Mouse (Mus musculus) CH12.LX (cell line): ENCODE measurements at regions not wholly inside any gene's neighbourhood (a gene's known extent, or its start where the extent isn't known, plus 50 kb on each side); places are given as distances from the start of the nearest gene placed in this dataset.

Source experiments
- CTCF ChIP-seq, 2 experiments: IDR thresholded peaks in 1 of 2; conservative IDR thresholded peaks in 1 of 2; 2 replicates each; pipeline ENCODE4 v1.5.1; 2011 to 2012; ENCODE audit warnings: low read depth in 2 of 2, low read length in 2 of 2, improper control_type of control experiment in 1 of 2, inconsistent platforms in 1 of 2, mild to moderate bottlenecking in 1 of 2, moderate library complexity in 1 of 2
- JUND ChIP-seq: conservative IDR thresholded peaks from 2 replicates; pipeline ENCODE4 v1.6.1; 2011; ENCODE audit warnings: low read depth, low read length, improper control_type of control experiment
- MAZ ChIP-seq: IDR thresholded peaks from 2 replicates; pipeline ENCODE4 v1.6.1; 2012; ENCODE audit warnings: low read depth, mild to moderate bottlenecking, inconsistent platforms, low read length, improper control_type of control experiment, moderate library complexity
- USF1 ChIP-seq: IDR thresholded peaks from 2 replicates; pipeline ENCODE4 v1.6.1; 2014; ENCODE audit warnings: low read depth, mild to moderate bottlenecking, inconsistent platforms, low read length, improper control_type of control experiment

DNA sequence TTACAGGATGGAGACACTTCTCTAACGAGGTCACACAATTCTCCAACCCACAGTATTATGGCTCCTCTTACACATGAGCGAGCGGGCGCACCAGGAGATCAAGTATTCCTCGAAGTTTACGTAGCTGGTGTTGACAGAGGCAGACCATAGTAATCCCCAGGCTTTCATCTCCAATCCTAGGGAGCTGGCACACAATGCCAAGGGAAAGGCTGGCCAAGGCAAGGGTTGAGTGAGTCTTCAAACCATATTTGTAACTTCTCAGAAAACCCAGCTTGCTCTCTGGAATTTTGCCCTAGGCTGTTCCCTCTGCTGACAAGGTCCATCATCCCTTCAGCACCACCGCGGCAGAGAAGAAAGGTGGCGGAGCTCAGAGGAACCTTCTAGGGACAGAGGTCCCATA is 94.0 kb downstream of the Hes1 start:
- TF ChIP-seq USF1 (no peak), MAZ (no peak), CTCF (conservative IDR thresholded peaks at IDR 0.05 in 1 of 2, IDR thresholded peaks at IDR 0.05 in 1 of 2; ENCODE audit: low read depth in 2 of 2, low read length in 2 of 2) (no peak), JUND (no peak)
